Mouse (Mus musculus) cerebellum, adult 9-10 months (tissue): ENCODE data around the gene Gm11060.

ENCODE experiments used
- DNase-seq: peaks from one replicate; pipeline ENCODE4 v3.0.0; 2022

Gene Gm11060

GRCm38 (mm10) chr2:105091718-105092117 is at the start of gene Gm11060:
Gene Gm11060, plus strand, starts transcription at chr2:105092018.
- DNase-seq = no peak

- DNase-seq = no peak
Measured at GRCm38 (mm10) chr2:105043152-105043551, 48.7 kb upstream of the Gm11060 start.

- no peak for DNase-seq
Measured at GRCm38 (mm10) chr2:105048301-105048700, 43.5 kb upstream of the Gm11060 start.

- no peak for DNase-seq
Measured at GRCm38 (mm10) chr2:105055529-105055928, 36.3 kb upstream of the Gm11060 start.

GRCm38 (mm10) chr2:105058577-105059116 is 33.2 kb upstream of the Gm11060 start:
- DNase-seq = no peak

GRCm38 (mm10) chr2:105062741-105063372 is 29.0 kb upstream of the Gm11060 start:
- DNase-seq = no peak

GRCm38 (mm10) chr2:105072496-105072895 is 19.3 kb upstream of the Gm11060 start:
- DNase-seq = no peak

- no peak for DNase-seq
Measured at GRCm38 (mm10) chr2:105074196-105074595, 17.6 kb upstream of the Gm11060 start.

- no peak for DNase-seq
Measured at GRCm38 (mm10) chr2:105075809-105076208, 16.0 kb upstream of the Gm11060 start.

- no peak for DNase-seq
Measured at GRCm38 (mm10) chr2:105077151-105077550, 14.7 kb upstream of the Gm11060 start.

- no peak for DNase-seq
Measured at GRCm38 (mm10) chr2:105082256-105082790, 9.5 kb upstream of the Gm11060 start.

- no peak for DNase-seq
Measured at GRCm38 (mm10) chr2:105084035-105084434, 7.8 kb upstream of the Gm11060 start.

- no peak for DNase-seq
Measured at GRCm38 (mm10) chr2:105086081-105086480, 5.7 kb upstream of the Gm11060 start.

- DNase-seq = no peak
Measured at GRCm38 (mm10) chr2:105088005-105088404, 3.8 kb upstream of the Gm11060 start.

GRCm38 (mm10) chr2:105089083-105089482 is 2.7 kb upstream of the Gm11060 start:
- DNase-seq = no peak

GRCm38 (mm10) chr2:105089581-105090508 is 2.0 kb upstream of the Gm11060 start:
- no peak for DNase-seq

- no peak for DNase-seq
Measured at GRCm38 (mm10) chr2:105090991-105091390, 827 bp upstream of the Gm11060 start.

- no peak for DNase-seq
Measured at GRCm38 (mm10) chr2:105097294-105097953, 5.6 kb downstream of the Gm11060 start.

GRCm38 (mm10) chr2:105099410-105099809 is 7.6 kb downstream of the Gm11060 start:
- no peak for DNase-seq

- no peak for DNase-seq
Measured at GRCm38 (mm10) chr2:105100541-105100940, 8.7 kb downstream of the Gm11060 start.

- peak; percentile 92 for DNase-seq
Measured at GRCm38 (mm10) chr2:105108703-105109158, 16.9 kb downstream of the Gm11060 start.

GRCm38 (mm10) chr2:105114074-105114473 is 22.3 kb downstream of the Gm11060 start:
- DNase-seq = peak; percentile 22

GRCm38 (mm10) chr2:105117669-105118068 is 25.9 kb downstream of the Gm11060 start:
- DNase-seq = no peak
